Mouse (Mus musculus) neural tube, embryonic 13.5 days (tissue): ENCODE results near the gene Tmem43. TPM values are rescaled to one million over a fixed set of nuclear protein-coding genes. Genes with fewer than 3 reads are reported as not detected.

Source experiments
- ATAC-seq: fragments of 200-750 bp; cut with Nextera tagmentation; 2 replicates; pipeline ENCODE4 v1.8.0; 2017; ENCODE audit warnings: low read depth, mild to moderate bottlenecking, moderate TSS enrichment, moderate library complexity
- H3K27ac ChIP-seq: fragments of 300-500 bp; sonication (generic); replicated peaks from 2 replicates; pipeline ENCODE4 v1.5.1; 2015; ENCODE audit warnings: moderate library complexity, mild to moderate bottlenecking, inconsistent platforms
- H3K27me3 ChIP-seq: fragments of 300-500 bp; sonication (generic); 2 replicates; pipeline ENCODE4 v1.6.1; 2015; ENCODE audit warnings: mild to moderate bottlenecking, inconsistent platforms
- H3K36me3 ChIP-seq: fragments of 300-500 bp; sonication (generic); 2 replicates; pipeline ENCODE4 v1.6.1; 2015; ENCODE audit warnings: mild to moderate bottlenecking, inconsistent platforms
- H3K4me1 ChIP-seq: fragments of 300-500 bp; sonication (generic); replicated peaks from 2 replicates; pipeline ENCODE4 v1.6.1; 2015; ENCODE audit warnings: inconsistent platforms
- H3K4me2 ChIP-seq: fragments of 300-500 bp; sonication (generic); 2 replicates; pipeline ENCODE4 v1.6.1; 2015; ENCODE audit warnings: inconsistent platforms, mild to moderate bottlenecking, moderate library complexity
- H3K4me3 ChIP-seq: fragments of 300-500 bp; sonication (generic); 2 replicates; pipeline ENCODE4 v1.5.1; 2015; ENCODE audit warnings: mild to moderate bottlenecking, inconsistent platforms
- H3K9ac ChIP-seq: fragments of 300-500 bp; sonication (generic); 2 replicates; pipeline ENCODE4 v1.6.1; 2015; ENCODE audit warnings: moderate library complexity, mild to moderate bottlenecking, inconsistent platforms
- H3K9me3 ChIP-seq: fragments of 300-500 bp; sonication (generic); 2 replicates; pipeline ENCODE4 v1.6.1; 2016; ENCODE audit warnings: inconsistent platforms
- WGBS: fragments of 180-500 bp; shearing (Covaris S2); methylation state at CpG from one replicate; pipeline ENCODE4 v1.1.7; 2015; 5-methylcytosine and 5-hydroxymethylcytosine counted together
- polyA plus RNA-seq: library from polyadenylated mRNA; unstranded; fragments of >200 nt; fragmentation: Nextera tagmentation; extraction: Ambion mirVana; gene quantifications from 2 replicates; pipeline ENCODE4 v1.2.1, GENCODE M21; 2015

The Tmem43 gene
- polyA plus RNA-seq, 1 experiment from 2014 or later = 39.5 TPM

DNA sequence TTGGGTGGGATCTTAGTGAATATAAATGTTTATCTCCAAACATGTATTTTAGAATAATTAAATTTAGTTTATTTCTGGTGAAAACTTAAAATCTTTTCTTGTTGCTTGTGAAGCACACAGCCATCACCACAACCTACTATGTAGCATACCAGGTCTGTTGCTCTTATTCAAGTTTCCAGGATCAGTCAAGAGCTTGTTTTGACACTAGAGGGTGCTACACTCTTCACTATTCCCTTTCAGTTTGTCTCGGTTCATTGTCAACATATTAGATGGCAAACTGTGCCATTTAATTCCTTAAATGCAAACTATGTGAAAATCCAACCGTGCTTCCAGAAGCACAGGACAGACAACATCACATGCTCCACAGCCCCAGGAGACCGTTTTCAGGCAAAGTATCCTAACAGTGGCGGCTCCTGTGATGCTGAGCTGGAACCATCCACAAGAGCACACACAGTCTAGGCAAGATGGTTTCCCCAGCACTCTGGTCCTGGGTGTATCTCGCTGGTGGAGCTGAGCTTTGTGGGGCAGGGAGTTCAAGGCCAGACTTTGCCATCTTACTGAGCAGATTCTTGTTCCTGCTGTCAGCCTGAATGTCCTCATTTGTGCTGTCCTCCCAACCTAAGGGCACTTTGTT is 53.8 kb downstream of the Tmem43 start:
- Histone ChIP-seq H3K4me3 (no peak overlapping the region), H3K27ac (no peak overlapping the region), H3K4me2 (no peak overlapping the region), H3K27me3 (no peaks in the 10 kb centered on the region), H3K4me1 (0 out of 2 replicates have a peak, but pooled peaks cover 3% of the 10 kb centered on the region), H3K36me3 (peaks cover 34% of the 10 kb centered on the region), H3K9ac (no peak overlapping the region), H3K9me3 (no peaks in the 10 kb centered on the region)
- 49% methylated on average over 5 of the region's 5 CpGs for WGBS
- peak; percentile 50; the same call in 1 of the 2 replicates for ATAC-seq

DNA sequence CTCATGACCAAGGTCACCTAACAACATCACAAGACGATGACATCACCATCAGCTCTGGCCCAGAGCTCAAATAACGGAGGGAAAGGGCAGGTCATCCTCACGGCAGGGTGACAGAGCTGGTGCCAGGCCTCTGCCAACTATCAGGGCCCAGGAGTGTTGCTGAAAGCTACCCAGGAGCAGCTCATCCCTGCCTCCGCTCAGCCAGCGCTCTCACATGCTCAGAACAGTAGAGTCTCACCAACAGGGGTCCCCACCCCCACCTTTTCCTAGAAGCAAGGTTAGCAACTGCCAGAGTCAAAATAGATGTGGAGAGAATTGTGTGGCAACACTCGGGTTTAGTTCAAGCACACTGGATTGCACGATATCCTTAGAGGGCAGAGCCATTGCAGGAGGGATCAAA is 54.8 kb downstream of the Tmem43 start:
- Histone ChIP-seq H3K4me1 (peaks cover 4% of the 10 kb centered on the region; the same call in 1 of the 2 replicates), H3K27ac (no peak overlapping the region), H3K4me3 (no peak overlapping the region), H3K9me3 (no peaks in the 10 kb centered on the region), H3K4me2 (no peak overlapping the region), H3K9ac (no peak overlapping the region), H3K36me3 (peaks cover 25% of the 10 kb centered on the region), H3K27me3 (no peaks in the 10 kb centered on the region)
- 88% methylated on average over 7 of the region's 7 CpGs for WGBS
- no peak for ATAC-seq

DNA sequence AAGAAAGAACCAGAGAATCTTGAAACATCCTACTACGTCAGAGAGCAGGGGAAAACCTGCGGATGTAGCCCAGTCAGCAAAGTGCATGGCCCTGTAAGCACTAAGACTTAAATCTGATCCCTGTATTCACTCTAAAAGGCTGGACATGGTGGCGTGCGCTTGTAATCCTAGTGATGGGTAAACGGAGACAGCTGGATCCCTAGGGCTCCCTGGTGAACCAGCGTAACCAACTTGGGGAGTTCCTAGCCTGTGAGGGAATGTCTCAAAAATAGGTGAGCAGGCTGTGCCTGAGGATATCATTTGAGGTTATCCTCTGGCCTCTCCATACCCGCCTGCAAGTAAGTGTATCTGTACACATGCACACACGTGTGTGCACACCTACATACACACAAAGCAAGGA is 57.2 kb downstream of the Tmem43 start:
- Histone ChIP-seq H3K27ac (no peak overlapping the region), H3K4me2 (no peak overlapping the region), H3K9me3 (no peaks in the 10 kb centered on the region), H3K27me3 (no peaks in the 10 kb centered on the region), H3K4me1 (peaks cover 12% of the 10 kb centered on the region), H3K9ac (no peak overlapping the region), H3K36me3 (peaks cover 7% of the 10 kb centered on the region; the same call in 1 of the 2 replicates), H3K4me3 (no peak overlapping the region)
- 93% methylated on average over 8 of the region's 8 CpGs for WGBS
- no peak for ATAC-seq

DNA sequence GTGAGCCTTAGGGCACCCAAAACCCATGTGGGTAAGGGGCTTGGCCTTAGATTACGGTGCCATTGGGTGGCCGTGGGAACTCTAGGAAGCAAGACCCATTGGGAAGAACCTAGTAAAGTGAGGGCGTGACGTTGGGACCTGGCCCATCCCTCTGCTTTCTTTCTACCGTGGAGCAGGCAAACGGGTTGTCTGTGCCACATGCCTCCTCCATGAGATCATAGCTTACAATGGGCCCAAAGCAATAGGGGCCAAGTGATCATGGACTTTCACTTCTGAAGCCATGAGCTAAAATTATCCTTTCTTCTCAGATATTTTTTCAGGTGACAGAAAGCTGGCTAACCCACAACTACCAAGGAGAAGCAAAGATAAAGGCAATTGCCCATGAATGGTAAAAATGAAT is 57.8 kb downstream of the Tmem43 start:
- Histone ChIP-seq H3K4me1 (peaks cover 12% of the 10 kb centered on the region), H3K4me3 (no peak overlapping the region), H3K27me3 (no peaks in the 10 kb centered on the region), H3K9ac (no peak overlapping the region), H3K36me3 (peaks cover 7% of the 10 kb centered on the region; the same call in 1 of the 2 replicates), H3K27ac (no peak overlapping the region), H3K9me3 (no peaks in the 10 kb centered on the region), H3K4me2 (no peak overlapping the region)
- WGBS = 84% methylated on average over 6 of the region's 6 CpGs
- no peak for ATAC-seq

DNA sequence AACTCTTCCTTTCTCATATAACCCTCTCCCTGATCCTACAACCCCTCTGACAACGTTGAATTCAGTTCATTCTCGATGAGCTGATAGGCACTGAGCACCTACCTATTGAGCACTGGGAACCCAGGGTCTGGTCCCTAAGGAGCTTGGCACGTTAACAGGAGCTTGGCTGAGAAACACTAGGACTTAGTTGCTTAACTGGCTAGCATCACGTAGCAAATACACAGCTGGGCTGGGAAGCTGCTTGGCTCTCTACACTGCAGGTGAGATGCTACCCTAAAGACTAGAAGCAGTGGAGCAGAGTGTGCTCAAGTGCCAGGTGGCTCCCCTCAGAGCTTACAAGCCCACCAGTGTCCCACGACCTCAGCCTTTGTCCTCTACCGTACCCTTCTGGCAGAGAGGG is 59.2 kb downstream of the Tmem43 start:
- Histone ChIP-seq H3K9me3 (no peaks in the 10 kb centered on the region), H3K4me3 (no peak overlapping the region), H3K27me3 (no peaks in the 10 kb centered on the region), H3K4me1 (peaks cover 9% of the 10 kb centered on the region), H3K27ac (no peak overlapping the region), H3K36me3 (peaks cover 7% of the 10 kb centered on the region; the same call in 1 of the 2 replicates), H3K9ac (no peak overlapping the region), H3K4me2 (no peak overlapping the region)
- WGBS = 74% methylated on average over 6 of the region's 6 CpGs
- 0 out of 2 replicates have a peak, but pooled peaks have one; percentile 32 for ATAC-seq

DNA sequence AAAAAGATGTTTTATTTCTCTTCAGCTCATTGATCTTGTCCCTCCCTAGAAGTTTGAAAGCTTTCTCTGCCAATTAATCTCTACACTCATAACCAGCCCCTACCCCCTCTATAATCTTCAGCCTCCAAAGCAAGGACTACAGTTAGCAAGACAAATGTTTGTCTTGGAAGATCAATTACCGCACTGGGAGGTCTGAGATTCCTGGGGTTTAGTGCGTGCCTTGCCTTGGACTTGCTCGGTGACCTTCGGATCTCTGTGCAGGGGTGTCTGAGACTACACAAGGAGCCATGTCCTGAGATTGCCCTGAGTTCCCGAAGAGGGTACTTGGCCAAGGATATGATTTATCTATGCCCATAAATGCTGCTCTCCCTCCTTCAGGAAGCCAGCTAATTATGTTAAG is 59.9 kb downstream of the Tmem43 start:
- WGBS = 43% methylated on average over 5 of the region's 5 CpGs

DNA sequence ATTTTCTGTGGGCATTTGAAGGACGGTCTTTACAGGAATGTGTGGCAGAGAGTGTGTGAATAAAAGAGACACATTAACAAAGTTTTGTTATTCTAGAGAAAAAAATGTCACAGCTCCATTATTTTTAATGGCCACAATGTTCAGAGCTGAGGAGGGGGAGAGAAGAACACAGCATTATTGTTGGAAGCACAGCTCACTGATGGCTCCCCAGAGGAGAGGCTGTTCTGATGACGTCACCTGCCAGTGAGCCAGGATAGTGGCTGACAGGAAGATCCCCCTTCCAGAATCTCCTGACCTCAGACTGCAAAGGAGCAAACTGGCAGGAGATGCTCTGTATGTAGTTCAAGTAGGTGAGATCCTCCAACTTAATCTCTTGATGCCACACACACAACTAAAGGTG is 60.3 kb downstream of the Tmem43 start:
- Histone ChIP-seq H3K27ac (0 out of 2 replicates have a peak overlapping the region, but pooled peaks have one; percentile 54), H3K4me1 (peaks cover 9% of the 10 kb centered on the region)
- no peak; the same call in 1 of the 2 replicates for ATAC-seq

More for the DNA sequence above, 59.9 kb downstream of the Tmem43 start:
- no peak overlapping the region for H3K9ac ChIP-seq
- ATAC-seq = peak; percentile 50; the same call in 1 of the 2 replicates
- no peak overlapping the region for H3K4me2 ChIP-seq
- H3K4me3 ChIP-seq = no peak overlapping the region
- peaks cover 9% of the 10 kb centered on the region for H3K4me1 ChIP-seq
- H3K9me3 ChIP-seq = no peaks in the 10 kb centered on the region
- no peaks in the 10 kb centered on the region for H3K27me3 ChIP-seq
- H3K27ac ChIP-seq = peak overlapping the region; percentile 54; the same call in 1 of the 2 replicates
- peaks cover 7% of the 10 kb centered on the region; the same call in 1 of the 2 replicates for H3K36me3 ChIP-seq

DNA sequence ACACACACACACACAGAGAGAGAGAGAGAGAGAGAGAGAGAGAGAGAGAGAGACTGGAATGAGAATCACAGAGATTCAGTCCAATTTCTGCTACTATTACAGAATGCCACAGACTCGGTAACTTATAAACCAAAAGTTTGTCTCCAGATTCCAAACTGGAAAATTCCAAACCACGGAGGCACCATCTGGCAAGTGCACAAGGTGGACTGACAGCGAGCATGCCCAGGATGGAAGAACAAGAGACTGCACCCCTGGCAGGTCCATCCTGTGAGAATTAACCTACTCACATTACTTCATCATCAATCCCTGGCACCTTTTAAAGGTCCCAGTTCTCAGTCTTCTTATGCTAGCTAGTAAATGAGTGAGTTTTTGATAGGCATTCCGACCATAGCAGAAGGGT is 60.8 kb downstream of the Tmem43 start:
- H3K27me3 ChIP-seq = no peaks in the 10 kb centered on the region
- H3K27ac ChIP-seq = 0 out of 2 replicates have a peak overlapping the region, but pooled peaks have one; percentile 13
- H3K4me2 ChIP-seq = no peak overlapping the region
- no peak for ATAC-seq
- peaks cover 9% of the 10 kb centered on the region for H3K4me1 ChIP-seq
- H3K4me3 ChIP-seq = no peak overlapping the region
- no peaks in the 10 kb centered on the region for H3K9me3 ChIP-seq
- no peaks in the 10 kb centered on the region for H3K36me3 ChIP-seq
- H3K9ac ChIP-seq = no peak overlapping the region
- WGBS = 78% methylated on average over 4 of the region's 4 CpGs

More for the DNA sequence above, 60.3 kb downstream of the Tmem43 start:
- no peak overlapping the region for H3K4me2 ChIP-seq
- 36% methylated on average over 2 of the region's 2 CpGs for WGBS
- H3K36me3 ChIP-seq = peaks cover 5% of the 10 kb centered on the region; the same call in 1 of the 2 replicates
- 0 out of 2 replicates have a peak overlapping the region, but pooled peaks have one; percentile 8 for H3K9ac ChIP-seq
- H3K9me3 ChIP-seq = no peaks in the 10 kb centered on the region
- H3K4me3 ChIP-seq = no peak overlapping the region
- no peaks in the 10 kb centered on the region for H3K27me3 ChIP-seq

DNA sequence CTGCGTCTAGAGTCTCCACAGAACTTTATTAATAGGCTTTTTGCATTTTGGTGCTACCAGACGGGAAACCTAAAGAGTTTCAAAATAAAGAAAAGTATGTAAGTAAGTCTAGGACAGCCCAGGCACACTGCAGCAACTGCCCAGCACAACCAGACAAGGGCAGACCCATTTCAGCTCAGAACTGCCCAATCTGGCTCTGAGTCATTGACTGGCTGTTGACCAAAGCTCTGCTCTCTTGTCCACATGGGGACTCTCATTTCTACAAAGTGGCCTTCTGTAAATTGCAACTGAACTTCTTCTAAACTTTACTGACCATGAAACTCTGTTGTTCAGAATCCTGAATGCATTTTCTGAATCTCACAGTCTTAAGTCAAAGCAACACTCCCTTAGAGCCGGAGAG is 61.7 kb downstream of the Tmem43 start:
- no peaks in the 10 kb centered on the region for H3K9me3 ChIP-seq
- 75% methylated on average over 3 of the region's 3 CpGs for WGBS
- H3K27me3 ChIP-seq = no peaks in the 10 kb centered on the region
- peaks cover 9% of the 10 kb centered on the region for H3K4me1 ChIP-seq
- no peaks in the 10 kb centered on the region for H3K36me3 ChIP-seq
- no peak overlapping the region for H3K4me3 ChIP-seq
- no peak overlapping the region for H3K4me2 ChIP-seq
- no peak overlapping the region for H3K27ac ChIP-seq
- no peak overlapping the region for H3K9ac ChIP-seq
- no peak for ATAC-seq

DNA sequence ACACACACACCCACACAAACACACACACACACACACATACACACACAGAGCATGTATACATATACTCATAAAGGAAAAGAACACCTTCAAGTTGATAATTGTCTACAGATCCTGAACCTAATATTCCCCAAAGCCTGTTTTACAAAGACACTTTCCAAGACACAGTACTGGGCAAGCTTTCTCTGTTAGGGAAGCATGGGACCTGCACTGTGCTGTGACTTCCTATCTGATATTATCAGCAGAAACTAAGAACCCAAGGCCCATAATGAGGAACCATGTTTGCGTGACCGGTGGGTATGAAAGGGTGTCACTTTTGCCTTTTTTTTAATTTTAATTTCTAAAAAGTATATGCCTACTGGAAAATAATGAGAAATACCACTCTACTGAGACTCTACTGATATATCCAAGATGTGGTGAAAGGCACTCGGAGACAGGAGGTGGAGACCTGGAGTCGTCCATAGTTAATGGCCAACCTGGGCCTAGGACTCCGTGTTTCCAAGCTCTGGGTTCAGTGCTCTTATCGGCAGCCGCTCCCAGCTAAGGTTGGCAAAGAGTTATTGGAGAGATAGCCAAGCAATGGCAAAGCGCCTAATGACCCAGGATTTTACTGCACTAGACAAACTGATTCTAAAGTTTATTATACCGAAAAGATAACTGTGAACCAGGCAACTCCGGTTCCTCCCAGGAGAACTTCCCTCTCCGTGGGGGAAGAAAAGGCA is 62.7 kb downstream of the Tmem43 start:
- Histone ChIP-seq H3K9ac (no peak overlapping the region), H3K4me2 (no peak overlapping the region), H3K9me3 (no peaks in the 10 kb centered on the region), H3K4me1 (peaks cover 9% of the 10 kb centered on the region), H3K27me3 (no peaks in the 10 kb centered on the region), H3K27ac (no peak overlapping the region), H3K36me3 (no peaks in the 10 kb centered on the region), H3K4me3 (no peak overlapping the region)
- WGBS = 91% methylated on average over 11 of the region's 11 CpGs
- ATAC-seq = no peak
